In genomic region chr4:105281751-105282231, GRCm38 (mm10) we compare ENCODE assay signal across 12 mouse cellular contexts.
A peak's percentile ranks its signal among the peaks of the same experiment; 100 is the strongest.
DNase-seq lines count a peak whose midpoint lies in the region; ATAC-seq and TF ChIP-seq lines count a peak whose summit lies in the region.
"Had no signal": no experiment of that assay in that cellular context is flagged by ENCODE, and none has a peak within 500 bp of the region (broad histone marks: within the 10 kb centered on the region; RNA-seq: fewer than 3 reads in every experiment).

No protein-coding gene starts in this region.

- no peak for DNase-seq in kidney, adult 18-20 months
- peak; percentile 31 for DNase-seq in embryonic facial prominence, embryonic 11.5 days (ENCODE audit: low spot score)
- no peak for DNase-seq in limb, embryonic 10.5 days (ENCODE audit: low spot score)
- no peak for DNase-seq in adrenal gland, postnatal 10 days
- no peak for DNase-seq in adrenal gland, postnatal 25 days
- DNase-seq: cerebellum, adult 9-10 months; layer of hippocampus, postnatal 36 days; right cerebral cortex, postnatal 25 days had no signal

- H3K9ac ChIP-seq in kidney, embryonic 15.5 days, result no peak overlapping the region
- no peak overlapping the region for H3K9ac ChIP-seq in ES-Bruce4 (ENCODE audit: low read depth, poor library complexity, severe bottlenecking)
- H3K9ac ChIP-seq in embryonic facial prominence, embryonic 11.5 days (replicated peaks; ENCODE audit: low read length), result no peak overlapping the region

- H3K27me3 ChIP-seq in kidney, embryonic 15.5 days, result no peaks in the 10 kb centered on the region
- H3K27me3 ChIP-seq in ES-Bruce4 (ENCODE audit: control insufficient read depth, insufficient read depth, low read length, poor library complexity, severe bottlenecking), result no peaks in the 10 kb centered on the region
- H3K27me3 ChIP-seq in embryonic facial prominence, embryonic 11.5 days (ENCODE audit: control insufficient read depth, insufficient read depth, low read length), result no peaks in the 10 kb centered on the region
- peaks cover 9% of the 10 kb centered on the region; the same call in 1 of the 2 replicates for H3K27me3 ChIP-seq in limb, embryonic 10.5 days (ENCODE audit: low read depth, poor library complexity, severe bottlenecking)

- H3K4me2 ChIP-seq in kidney, embryonic 15.5 days, result no peak overlapping the region
- no peak overlapping the region for H3K4me2 ChIP-seq in embryonic facial prominence, embryonic 11.5 days (ENCODE audit: low read depth, low read length)

- no peaks in the 10 kb centered on the region for H3K9me3 ChIP-seq in kidney, embryonic 15.5 days (replicated peaks)
- H3K9me3 ChIP-seq in ES-Bruce4 (replicated peaks; ENCODE audit: control insufficient read depth, insufficient read depth, low read length, poor library complexity, severe bottlenecking), result no peaks in the 10 kb centered on the region
- H3K9me3 ChIP-seq in embryonic facial prominence, embryonic 11.5 days (replicated peaks; ENCODE audit: control insufficient read depth, low read length), result no peaks in the 10 kb centered on the region
- H3K9me3 ChIP-seq in limb, embryonic 10.5 days (replicated peaks), result no peaks in the 10 kb centered on the region

- no peak for TF ChIP-seq POLR2A in ES-Bruce4 (IDR thresholded peaks at IDR 0.05; ENCODE audit: insufficient read depth, low read length)

- 0 out of 2 replicates have a peak, but pooled peaks have one; percentile 34 for ATAC-seq in kidney, embryonic 15.5 days (replicated peaks; ENCODE audit: low FRiP score)
- peak; percentile 59; the same call in 1 of the 2 replicates for ATAC-seq in embryonic facial prominence, embryonic 11.5 days (replicated peaks; ENCODE audit: insufficient number of reproducible peaks, low FRiP score, low TSS enrichment, low read depth)
- ATAC-seq in erythroid progenitor cell, adult 5-6 weeks (replicated peaks; ENCODE audit: low FRiP score, poor library complexity, severe bottlenecking), result no peak
- ATAC-seq: CD4-positive, CD25-positive, alpha-beta regulatory T cell, adult 4 months had no signal

- TF ChIP-seq CTCF in ES-Bruce4 (IDR thresholded peaks at IDR 0.05; ENCODE audit: low read depth, low read length), result no peak

- H3K4me1 ChIP-seq in kidney, embryonic 15.5 days, result peaks cover 30% of the 10 kb centered on the region
- H3K4me1 ChIP-seq in ES-Bruce4 (ENCODE audit: control insufficient read depth, insufficient read depth, low read length), result peaks cover 7% of the 10 kb centered on the region
- no peaks in the 10 kb centered on the region; the same call in none of the 2 replicates for H3K4me1 ChIP-seq in embryonic facial prominence, embryonic 11.5 days (ENCODE audit: control insufficient read depth, insufficient read depth, low read length)
- peaks cover 33% of the 10 kb centered on the region for H3K4me1 ChIP-seq in limb, embryonic 10.5 days

- WGBS in kidney, embryonic 15.5 days, result 32% methylated on average over 7 of the region's 7 CpGs
- WGBS in embryonic facial prominence, embryonic 11.5 days, result 27% methylated on average over 7 of the region's 7 CpGs
- WGBS in limb, embryonic 10.5 days, result 31% methylated on average over 7 of the region's 7 CpGs

- no peaks in the 10 kb centered on the region for H3K36me3 ChIP-seq in kidney, embryonic 15.5 days
- no peaks in the 10 kb centered on the region for H3K36me3 ChIP-seq in ES-Bruce4 (ENCODE audit: control insufficient read depth, insufficient read depth, low read length, poor library complexity, severe bottlenecking)
- H3K36me3 ChIP-seq in embryonic facial prominence, embryonic 11.5 days (replicated peaks; ENCODE audit: control insufficient read depth, insufficient read depth, low read depth, low read length), result no peaks in the 10 kb centered on the region
- H3K36me3 ChIP-seq in limb, embryonic 10.5 days, result no peaks in the 10 kb centered on the region

- H3K27ac ChIP-seq in kidney, embryonic 15.5 days, result no peak overlapping the region; the same call in 1 of the 2 replicates
- 0 out of 2 replicates have a peak overlapping the region, but pooled peaks have one; percentile 30 for H3K27ac ChIP-seq in ES-Bruce4 (ENCODE audit: insufficient read depth, low read length)
- no peak overlapping the region for H3K27ac ChIP-seq in embryonic facial prominence, embryonic 11.5 days (replicated peaks; ENCODE audit: low read depth, low read length)
- H3K27ac ChIP-seq in limb, embryonic 10.5 days, result peak overlapping the region; percentile 76

- no peak overlapping the region for H3K4me3 ChIP-seq in kidney, embryonic 15.5 days (replicated peaks)
- no peak overlapping the region for H3K4me3 ChIP-seq in ES-Bruce4 (ENCODE audit: low read depth, low read length)
- H3K4me3 ChIP-seq in embryonic facial prominence, embryonic 11.5 days (ENCODE audit: low read depth, low read length), result no peak overlapping the region
- no peak overlapping the region for H3K4me3 ChIP-seq in limb, embryonic 10.5 days

- TF ChIP-seq EP300 in ES-Bruce4 (IDR thresholded peaks at IDR 0.05; ENCODE audit: insufficient read depth, low read depth, low read length), result peak; percentile 52; the same call in 1 of the 2 replicates

Comparison
In these comparisons a context has a peak if more than half of its experiments do, and no peak if none do; other contexts are left out.
1. H3K27ac ChIP-seq: peak in ES-Bruce4 (single experiment) and limb, embryonic 10.5 days (single experiment); none in kidney, embryonic 15.5 days (single experiment) and embryonic facial prominence, embryonic 11.5 days (single experiment).